Mouse (Mus musculus): ENCODE data around the gene Hspa12b.
A peak's percentile ranks its signal among the peaks of the same experiment; 100 is the strongest.

The Hspa12b gene

GRCm38 (mm10) chr2:131148353-131149253 lies 21.5 kb downstream of the Hspa12b start:
- DNase-seq (ENCODE audit: low spot score) = no peak

GRCm38 (mm10) chr2:131149254-131149578 lies 22.1 kb downstream of the Hspa12b start:
- DNase-seq (ENCODE audit: low spot score) = no peak

- no peak for DNase-seq (ENCODE audit: low spot score)
These were observed 25.2 kb downstream of the Hspa12b start for GRCm38 (mm10) chr2:131152166-131152730.

GRCm38 (mm10) chr2:131154036-131154435 lies 27.0 kb downstream of the Hspa12b start:
- no peak for DNase-seq (ENCODE audit: low spot score)

GRCm38 (mm10) chr2:131156987-131157386 lies 29.9 kb downstream of the Hspa12b start:
- DNase-seq (ENCODE audit: low spot score) = no peak

GRCm38 (mm10) chr2:131159491-131159910 lies 32.4 kb downstream of the Hspa12b start:
- DNase-seq (ENCODE audit: low spot score) = no peak

- DNase-seq (ENCODE audit: low spot score) = peak; percentile 95
These were observed 33.0 kb downstream of the Hspa12b start, which contains the start of gene 1700037H04Rik for GRCm38 (mm10) chr2:131159938-131160581. Gene 1700037H04Rik (minus strand): TSS chr2:131160081.

- no peak for DNase-seq (ENCODE audit: low spot score)
These were observed 33.6 kb downstream of the Hspa12b start for GRCm38 (mm10) chr2:131160671-131161111.

GRCm38 (mm10) chr2:131163924-131164323 lies 36.8 kb downstream of the Hspa12b start:
- DNase-seq (ENCODE audit: low spot score) = no peak

- DNase-seq (ENCODE audit: low spot score) = no peak
These were observed 39.1 kb downstream of the Hspa12b start for GRCm38 (mm10) chr2:131166172-131166571.

- DNase-seq (ENCODE audit: low spot score) = no peak
These were observed 40.9 kb downstream of the Hspa12b start for GRCm38 (mm10) chr2:131167984-131168383.

- DNase-seq (ENCODE audit: low spot score) = no peak
These were observed 41.8 kb downstream of the Hspa12b start for GRCm38 (mm10) chr2:131168914-131169313.

- no peak for DNase-seq (ENCODE audit: low spot score)
These were observed 43.9 kb downstream of the Hspa12b start for GRCm38 (mm10) chr2:131170936-131171335.

- DNase-seq (ENCODE audit: low spot score) = no peak
These were observed 44.5 kb downstream of the Hspa12b start for GRCm38 (mm10) chr2:131171401-131172104.

GRCm38 (mm10) chr2:131172322-131172721 lies 45.2 kb downstream of the Hspa12b start:
- DNase-seq (ENCODE audit: low spot score) = no peak

- peak; percentile 72 for DNase-seq (ENCODE audit: low spot score)
These were observed 47.6 kb downstream of the Hspa12b start for GRCm38 (mm10) chr2:131174700-131175099.

- no peak for DNase-seq (ENCODE audit: low spot score)
These were observed 48.3 kb downstream of the Hspa12b start for GRCm38 (mm10) chr2:131175286-131175944.

GRCm38 (mm10) chr2:131175945-131176309 lies 48.8 kb downstream of the Hspa12b start:
- no peak for DNase-seq (ENCODE audit: low spot score)

GRCm38 (mm10) chr2:131176491-131176890 lies 49.4 kb downstream of the Hspa12b start:
- DNase-seq (ENCODE audit: low spot score) = peak; percentile 65

- no peak for DNase-seq (ENCODE audit: low spot score)
These were observed 50.9 kb downstream of the Hspa12b start for GRCm38 (mm10) chr2:131177932-131178331.

GRCm38 (mm10) chr2:131178828-131179245 lies 51.8 kb downstream of the Hspa12b start:
- DNase-seq (ENCODE audit: low spot score) = peak; percentile 25
